Mouse (Mus musculus) WW6 (cell line): ENCODE results near the gene Rasip1.

Experiments
- DNase-seq: peaks from one replicate; pipeline ENCODE4 v3.0.0-alpha.2; 2013; ENCODE audit warnings: low read depth, low spot score

Gene Rasip1

DNA sequence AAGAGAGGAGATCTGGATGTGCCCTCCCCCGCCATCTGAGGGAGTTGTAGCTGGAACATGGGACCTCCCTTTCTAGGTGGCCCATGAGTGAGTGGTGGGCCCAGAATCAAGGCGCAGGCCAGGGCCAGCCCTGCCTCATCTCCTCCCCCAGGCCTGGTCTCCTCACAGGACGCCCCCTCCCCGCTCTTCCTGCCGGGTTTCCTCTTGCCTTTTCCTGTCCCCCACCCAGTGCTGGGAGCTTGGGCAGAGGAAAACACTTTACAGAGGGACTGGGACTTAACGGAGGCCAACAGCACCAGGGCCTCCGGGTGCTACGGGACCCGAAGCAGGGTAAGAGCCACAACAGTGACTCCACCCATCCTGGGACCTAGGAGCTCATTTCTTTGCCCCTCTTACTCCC is at the start of gene Rasip1:
Gene Rasip1, plus strand, starts transcription at position 228 of the 400 bp plus-strand sequence.
- DNase-seq: no peak

DNA sequence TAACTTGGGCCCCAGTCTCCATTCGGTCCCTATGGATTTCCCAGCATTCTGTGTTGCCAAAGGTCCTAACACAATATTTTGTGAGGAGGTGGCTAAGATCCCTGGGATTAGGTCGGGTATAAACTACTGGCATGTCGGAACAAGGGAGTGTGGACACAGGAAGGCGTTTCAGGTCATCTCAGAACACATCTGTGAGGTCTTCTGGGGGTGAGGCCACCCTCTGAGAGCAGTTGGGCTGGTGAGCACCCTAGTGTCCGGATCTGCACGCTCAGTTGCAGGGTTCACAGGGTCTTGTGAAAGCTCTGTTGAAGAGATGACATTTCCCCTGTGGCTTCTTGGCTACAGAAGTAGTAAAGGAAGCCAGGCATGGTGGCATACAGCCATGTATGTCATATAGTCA is 41.4 kb upstream of the Rasip1 start:
- DNase-seq: no peak

DNA sequence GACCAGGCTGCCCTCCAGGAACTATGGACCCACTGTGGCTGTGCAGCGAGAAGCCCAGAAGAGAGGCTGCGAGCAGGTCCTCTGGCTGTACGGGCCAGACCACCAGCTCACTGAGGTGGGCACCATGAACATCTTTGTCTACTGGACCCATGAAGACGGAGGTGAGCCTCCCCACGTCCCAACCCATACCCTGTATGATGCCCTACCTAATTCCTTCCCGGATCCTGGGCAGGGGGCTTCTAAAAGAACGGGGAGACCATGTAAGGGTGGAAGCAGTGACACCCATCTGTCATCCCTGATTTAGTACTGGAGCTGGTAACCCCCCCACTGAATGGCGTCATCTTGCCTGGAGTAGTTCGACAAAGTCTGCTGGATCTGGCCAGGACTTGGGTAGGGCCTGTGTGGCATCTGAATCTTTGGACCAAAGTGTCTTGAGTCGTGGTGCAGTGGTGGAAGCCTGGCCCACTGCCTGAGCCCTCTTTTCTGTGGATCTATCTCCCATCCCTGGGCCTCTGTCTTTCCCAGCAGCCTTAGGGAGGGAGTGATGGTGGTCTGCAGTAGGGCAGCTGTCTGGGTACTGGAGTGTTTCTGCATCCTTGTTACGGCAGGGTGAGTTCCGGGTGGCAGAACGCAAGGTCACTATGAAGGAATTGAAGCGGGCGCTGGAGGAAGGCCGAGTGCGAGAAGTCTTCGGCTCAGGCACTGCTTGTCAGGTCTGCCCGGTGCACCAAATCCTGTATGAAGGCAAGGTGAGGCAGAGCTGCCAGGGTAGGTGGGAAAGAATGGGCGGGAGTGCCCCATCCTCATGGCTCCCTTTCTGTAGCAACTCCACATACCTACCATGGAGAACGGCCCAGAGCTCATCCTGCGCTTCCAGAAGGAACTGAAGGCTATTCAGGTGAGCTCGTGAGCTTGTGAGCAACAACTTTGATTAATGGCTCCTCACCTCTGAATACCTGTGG is 39.4 kb upstream of the Rasip1 start:
- no peak for DNase-seq

DNA sequence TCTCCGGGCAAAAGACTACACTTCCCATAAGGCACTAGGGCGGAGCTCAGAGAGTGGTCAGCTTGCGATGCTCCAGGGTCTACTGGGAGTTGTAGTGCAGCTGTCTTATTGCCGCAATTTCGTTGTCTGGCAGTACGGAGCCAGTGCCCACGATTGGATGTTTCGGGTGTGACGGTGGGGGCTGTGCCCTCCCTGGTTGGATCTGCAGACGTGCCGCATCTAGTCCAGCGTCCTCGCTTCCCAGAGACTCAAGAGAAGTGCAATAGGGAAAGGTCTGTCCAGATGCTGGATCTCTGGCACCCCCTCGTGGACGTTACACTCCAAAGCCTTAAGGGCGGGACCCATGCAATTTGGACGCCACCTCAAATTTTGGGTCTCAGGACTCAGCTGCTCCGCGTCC is 38.1 kb upstream of the Rasip1 start:
- DNase-seq: peak; percentile 81

DNA sequence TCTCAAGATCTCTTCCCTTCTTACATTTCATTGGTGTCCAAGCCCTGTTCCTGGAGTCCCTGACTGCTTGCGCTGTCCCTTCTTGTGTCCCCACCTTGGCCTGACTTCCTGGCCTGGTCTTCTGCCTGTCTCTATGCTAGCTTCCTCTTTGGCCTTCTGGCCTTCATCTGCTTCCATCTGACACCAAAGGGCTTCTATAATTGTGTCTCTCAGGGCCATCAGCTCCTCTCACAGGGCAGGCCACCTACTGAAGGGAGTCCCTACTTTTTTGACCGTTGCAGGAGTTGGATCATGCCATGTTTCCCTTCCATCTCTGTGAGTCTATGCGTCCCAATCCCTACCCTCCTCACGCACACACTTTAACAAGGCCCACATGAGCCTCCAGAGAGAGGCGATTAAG is 37.4 kb upstream of the Rasip1 start:
- DNase-seq: no peak

DNA sequence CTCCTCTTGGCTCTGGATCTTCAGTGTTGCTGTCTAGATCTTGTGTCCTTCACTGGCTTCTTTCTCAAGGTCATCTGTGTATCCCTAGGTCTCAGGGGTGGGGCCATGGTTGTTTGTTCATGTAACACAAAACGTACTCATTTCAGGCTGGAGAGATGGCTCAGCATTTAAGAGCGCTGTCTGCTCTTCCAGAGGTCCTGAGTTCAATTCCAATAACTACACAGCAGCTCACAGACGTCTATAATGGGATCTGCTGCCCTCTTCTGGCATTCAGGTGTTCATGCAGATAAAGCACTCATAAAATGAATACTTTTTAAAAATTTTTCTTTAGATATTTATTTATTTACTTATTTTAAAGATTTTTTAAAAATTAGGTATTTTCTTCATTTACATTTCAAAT is 36.4 kb upstream of the Rasip1 start:
- no peak for DNase-seq

DNA sequence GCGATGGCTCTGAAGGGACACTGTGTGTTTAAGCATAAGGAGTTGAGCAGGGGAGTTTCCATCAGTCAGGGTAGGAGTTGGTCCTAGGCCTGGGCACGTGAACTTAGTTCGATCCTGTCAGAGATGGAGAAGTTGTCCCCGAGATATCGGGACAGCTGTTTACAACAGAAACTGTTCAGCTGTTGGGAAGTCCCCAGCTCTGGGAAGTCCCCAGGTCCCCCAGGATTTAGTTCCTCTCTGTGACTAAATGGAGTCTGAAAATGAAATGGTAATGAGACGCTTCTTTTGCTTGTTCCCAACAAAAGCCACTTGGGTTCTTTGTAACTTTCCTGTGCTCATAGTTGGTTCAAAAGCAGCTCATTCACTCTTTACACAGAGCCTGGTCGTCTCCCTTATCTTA is 35.4 kb upstream of the Rasip1 start:
- DNase-seq: no peak

DNA sequence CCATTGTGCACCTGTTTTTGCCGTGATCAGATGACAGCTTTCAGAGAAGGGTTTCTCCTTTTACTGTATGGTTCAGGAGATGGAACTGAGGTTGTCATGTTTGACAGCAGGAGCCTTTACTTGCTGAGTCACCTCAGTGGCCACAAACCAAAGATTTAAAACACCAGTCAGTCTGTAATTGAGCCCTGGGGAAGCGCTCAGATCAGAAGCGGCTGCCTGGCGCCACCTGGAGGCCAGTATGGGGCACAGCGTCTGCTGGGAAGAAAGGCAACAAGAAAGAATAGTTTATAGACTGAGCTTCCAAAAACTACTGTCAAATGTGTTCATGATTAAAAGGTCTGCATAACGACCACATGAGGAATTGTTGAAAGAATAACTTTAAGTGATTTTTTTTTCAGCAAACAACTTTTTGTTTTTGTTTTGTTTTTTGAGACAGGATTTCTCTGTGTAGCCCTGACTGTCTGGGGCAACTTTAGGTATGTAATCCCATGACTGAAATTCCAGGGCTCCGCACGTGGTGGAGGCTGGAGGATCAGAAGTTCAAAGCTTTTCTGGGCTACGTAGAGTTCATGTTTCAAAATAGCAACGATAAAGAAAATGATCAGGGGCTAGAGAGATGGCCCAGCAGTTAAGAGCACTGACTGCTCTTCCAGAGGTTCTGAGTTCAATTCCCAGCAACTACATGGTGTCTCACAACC is 34.0 kb upstream of the Rasip1 start:
- peak; percentile 59 for DNase-seq

DNA sequence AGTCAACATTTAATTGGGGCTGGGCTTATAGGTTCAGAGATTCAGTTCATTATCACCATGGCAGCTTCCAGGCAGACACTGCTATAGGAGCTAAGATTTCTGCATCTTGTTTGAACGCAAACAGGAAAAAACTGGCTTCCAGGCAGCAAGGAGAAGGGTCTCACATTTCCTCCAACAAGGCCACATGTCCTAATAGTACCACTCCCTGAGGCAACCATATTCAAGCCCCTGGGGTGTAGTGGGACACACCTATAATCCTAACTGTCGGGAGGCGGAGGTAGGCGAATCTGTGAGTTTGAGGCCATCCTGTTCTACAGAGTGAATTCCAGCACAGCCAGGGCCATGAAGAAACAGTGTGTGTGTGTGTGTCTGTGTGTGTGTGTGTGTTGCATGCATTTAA is 32.1 kb upstream of the Rasip1 start:
- DNase-seq: peak; percentile 55

DNA sequence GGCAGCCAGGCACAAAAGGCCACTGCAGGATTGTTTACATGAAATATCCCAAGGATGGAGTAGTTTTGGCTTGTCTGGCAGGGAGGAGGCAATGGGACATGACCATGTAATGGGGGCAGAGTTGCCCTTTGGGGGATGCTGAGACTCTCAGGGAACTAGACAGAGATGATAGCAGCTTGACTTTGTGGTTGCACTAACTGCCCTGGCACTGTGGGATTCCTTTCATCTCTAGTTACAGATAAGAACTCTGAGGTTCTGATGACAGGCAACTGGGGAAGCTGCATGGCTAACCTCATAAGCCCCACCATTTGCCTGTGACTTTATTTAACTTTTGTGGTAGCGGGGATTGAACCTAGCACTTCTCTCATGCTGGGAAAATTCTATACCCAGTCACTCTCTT is 31.2 kb upstream of the Rasip1 start:
- DNase-seq: no peak

DNA sequence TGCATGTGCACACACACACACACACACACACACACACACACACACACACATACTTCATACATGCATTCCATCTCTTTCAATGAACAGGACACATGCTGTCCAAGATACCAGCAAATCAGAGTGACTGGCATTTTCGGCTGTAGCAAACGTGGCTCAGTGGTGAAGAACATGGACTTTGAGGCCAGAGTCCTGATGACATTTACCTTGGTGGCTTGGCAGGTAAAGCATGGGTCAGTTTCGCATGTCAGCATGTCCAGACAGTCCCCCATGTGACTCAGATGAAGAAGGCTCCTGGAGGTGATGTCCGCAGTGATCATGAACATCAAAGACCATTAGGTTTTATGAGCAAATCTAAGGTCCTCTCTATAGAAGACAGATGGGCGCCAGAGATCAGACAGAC is 30.3 kb upstream of the Rasip1 start:
- no peak for DNase-seq

DNA sequence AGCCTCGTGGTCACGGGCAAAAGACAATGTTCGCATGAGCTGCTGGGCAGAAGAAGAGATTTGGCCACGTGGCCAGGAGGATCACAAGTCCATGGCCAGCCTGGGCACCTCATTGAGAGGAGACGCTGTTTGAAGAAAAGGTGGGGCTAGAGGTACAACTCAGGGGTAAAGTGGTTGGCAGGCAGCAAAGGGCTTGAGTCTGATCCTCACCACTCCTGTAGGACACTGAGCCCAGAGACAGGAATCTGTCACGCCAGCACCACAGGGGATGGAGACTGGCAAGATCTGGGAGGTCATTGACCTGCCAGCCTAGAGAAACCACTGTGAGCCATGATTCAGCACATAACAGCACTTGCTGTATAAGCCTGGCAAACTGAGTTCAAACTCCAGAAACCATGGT is 29.8 kb upstream of the Rasip1 start:
- no peak for DNase-seq

DNA sequence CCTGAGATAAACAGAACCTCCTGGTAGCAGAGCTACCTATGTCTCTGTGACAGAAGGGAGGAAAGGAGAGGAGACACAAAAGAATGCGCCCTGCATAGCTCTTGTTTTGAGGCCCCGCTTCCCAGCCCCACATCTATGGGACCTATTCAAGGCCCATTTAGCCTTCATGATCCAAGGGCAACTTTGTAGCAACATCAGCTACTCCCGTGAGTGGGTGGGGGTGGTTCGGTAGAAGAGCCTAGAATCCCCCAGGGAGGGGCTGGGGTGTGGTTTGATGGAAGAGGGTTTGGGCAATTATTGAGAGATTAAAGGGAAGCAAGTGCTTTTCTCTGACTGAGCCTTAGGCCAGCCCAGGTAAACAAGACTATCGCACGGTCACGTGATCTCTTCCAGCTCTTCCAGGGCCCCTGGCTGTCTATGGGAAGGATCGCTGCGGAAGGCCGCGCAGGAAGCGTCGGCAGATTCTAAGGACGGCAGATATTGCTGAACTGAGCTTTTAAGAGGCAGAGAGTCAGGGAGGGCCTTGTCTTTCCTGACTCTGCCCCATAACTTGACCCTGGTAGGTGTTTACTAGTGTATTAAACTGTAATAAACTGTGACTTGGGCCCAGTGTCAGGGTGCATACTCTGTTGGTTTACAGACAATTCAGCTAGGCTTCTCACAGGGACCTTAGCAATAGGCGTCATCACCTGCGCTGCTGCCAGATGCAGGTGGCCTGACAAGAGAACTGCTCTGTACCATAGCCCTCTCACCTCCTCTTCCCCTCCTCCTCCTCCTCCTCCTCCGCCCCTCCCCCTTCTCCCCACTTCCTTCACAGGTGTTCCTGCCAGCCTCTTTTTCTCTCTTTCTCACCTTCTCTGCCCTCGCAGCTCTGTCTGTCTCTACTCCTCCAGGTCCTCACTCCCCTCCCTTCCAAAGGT is 28.1 kb upstream of the Rasip1 start:
- DNase-seq: peak; percentile 49

DNA sequence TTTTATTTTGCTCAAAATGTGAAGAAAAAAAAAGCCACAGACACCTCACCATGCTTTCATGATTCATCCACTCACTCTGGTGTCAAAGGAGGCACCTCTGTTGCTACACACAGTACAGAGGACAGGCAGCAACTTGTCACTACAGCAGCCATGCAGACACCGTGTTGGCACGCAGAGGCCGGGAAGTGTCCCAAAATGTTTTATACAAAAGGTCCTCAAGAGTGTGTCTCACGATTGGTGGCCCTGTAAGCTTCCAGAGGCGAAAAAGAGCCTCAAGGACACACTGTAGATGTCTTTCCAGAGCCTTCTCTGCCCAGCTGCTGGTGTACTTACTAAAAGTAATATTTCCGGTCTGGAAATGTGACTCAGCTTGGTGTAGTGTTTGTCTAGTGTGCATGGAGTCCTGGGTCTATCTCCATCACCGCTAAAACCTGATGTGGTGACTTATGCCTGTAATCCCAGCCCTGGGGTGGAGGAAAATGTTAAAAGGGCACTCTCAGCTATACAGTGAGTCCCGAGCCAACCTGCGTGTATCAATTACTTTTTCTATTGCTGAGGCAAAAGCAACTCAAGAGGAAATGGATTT is 21.5 kb upstream of the Rasip1 start:
- DNase-seq: no peak

DNA sequence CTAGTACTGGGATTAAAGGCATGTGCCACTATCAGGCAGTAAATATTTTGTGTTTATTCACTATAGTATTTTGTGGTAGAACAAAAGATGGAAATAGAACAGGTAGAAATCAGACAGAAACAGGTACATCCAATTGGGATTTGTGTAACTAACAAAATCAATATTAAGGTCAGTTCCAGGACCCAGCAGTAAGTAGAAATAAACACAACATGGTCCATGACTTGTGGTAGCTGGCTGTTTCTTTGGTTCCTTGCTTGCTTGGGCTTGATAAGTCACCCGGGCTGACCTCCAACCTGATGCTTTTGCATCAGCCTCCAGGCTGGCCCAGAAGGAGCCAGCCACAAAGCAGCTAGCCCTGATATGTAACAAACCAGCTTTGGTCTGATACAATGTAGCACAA is 17.8 kb upstream of the Rasip1 start:
- no peak for DNase-seq

DNA sequence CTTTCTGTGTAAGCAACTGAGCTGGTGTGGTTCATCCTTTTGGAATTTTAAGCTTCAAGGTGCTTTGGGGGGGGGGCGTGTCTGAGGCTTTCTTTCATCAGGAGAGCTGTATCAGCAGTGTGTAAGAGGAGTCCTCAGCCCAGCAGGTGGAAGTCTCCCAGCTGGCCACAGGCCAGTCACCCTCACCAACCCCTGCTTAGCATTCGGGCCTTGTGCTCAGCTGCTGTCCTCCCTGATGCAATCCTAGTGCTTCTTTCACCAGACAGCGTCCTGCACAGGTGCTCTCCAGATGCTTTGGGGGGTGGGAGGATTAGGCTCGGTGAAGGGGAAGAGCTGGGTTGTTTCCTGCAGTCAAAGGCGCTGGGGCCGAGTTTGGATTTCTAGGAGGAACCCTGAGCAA is 11.0 kb upstream of the Rasip1 start:
- no peak for DNase-seq

DNA sequence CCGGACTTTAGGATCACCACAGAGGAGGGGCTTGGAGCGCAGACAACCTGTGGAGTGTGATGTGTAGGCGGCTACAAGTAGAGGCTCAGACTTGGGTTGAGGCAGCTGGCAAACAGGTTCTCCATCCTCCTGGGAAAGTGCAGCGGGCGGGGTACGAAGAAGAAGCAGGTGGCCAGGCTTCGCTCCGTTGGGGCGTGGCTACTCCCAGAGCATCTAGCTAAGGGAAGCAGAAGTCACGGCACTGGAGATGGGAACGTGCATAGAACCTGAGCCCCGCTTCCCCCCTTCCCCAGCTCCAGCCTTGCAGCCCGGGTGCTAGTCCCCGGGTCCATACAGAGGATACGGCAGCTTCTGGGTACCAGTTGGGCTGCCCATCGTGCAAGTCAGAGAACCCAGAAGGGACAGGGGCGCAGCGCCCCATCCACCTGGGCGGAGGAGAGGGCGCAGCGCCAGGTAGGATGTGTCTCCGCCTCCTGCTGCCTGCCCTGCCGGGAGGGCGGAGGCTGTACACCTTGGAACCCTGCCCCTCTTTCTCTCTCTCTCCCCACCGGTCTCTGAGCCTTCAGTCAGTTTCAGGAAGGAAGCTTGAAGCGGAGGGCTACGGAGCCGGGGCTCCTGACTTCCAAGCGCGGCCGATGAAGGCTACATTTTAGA is 10.1 kb upstream of the Rasip1 start, which contains the start of gene Fut1:
Gene Fut1, plus strand, starts transcription at position 248 of the 654 bp plus-strand sequence.
- no peak for DNase-seq

DNA sequence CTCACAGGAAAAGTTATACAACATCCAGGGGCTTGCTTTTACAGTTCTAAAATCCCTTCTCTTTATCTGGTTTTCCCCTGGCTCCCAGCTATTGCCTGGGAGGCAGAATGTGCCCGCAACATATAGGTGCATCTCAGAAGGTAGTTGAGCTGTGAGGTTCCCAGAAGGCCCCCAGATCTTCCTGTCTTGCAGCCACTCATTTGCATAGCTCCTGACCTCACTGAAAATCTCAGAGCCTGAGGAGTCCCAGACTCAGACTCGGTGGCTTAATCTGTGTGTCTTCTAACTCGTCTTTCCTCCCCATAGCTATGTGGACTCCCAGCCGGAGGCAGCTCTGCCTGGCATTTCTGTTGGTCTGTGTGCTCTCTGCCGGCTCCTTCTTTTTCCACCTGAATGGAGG is 9.0 kb upstream of the Rasip1 start:
- no peak for DNase-seq

DNA sequence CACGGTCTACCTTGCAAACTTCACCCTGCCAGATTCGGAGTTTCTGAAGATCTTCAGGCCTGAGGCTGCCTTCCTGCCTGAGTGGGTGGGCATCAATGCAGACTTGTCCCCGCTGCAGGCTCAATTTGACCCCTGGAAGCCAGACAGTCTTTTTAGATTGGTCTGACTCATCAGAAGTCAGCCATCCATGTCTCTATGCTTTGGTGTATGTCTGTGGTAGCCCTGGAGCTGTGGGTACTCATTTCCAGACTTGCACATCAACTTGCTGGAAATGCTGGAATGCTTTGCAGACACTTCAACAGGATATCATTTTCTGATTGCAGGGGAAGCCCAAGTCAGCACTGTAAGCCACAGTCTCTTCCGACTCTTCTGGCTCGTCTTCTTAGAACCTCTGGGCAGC is 7.7 kb upstream of the Rasip1 start:
- no peak for DNase-seq

DNA sequence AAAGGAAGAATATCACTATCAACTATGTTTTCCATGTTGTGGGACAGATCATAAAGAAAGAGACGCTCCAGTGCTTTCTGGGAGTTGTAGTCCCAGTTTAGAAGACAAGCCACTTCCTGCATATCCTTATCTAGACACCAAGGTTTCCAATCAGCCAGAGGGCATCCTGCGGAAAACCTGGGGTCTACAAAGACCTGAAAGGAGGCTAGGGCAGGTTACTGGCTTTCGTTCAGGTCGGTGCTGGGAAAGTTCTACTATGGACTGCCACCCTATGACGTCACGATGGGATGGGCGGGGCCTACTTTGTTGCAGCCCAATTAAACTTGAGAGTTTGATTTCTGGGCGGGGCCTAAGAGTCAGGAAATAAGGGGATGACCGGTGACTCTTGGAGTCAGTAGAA is 5.8 kb upstream of the Rasip1 start, which contains the start of gene Izumo1:
Gene Izumo1, plus strand, starts transcription at position 369 of the 400 bp plus-strand sequence.
- DNase-seq: no peak

DNA sequence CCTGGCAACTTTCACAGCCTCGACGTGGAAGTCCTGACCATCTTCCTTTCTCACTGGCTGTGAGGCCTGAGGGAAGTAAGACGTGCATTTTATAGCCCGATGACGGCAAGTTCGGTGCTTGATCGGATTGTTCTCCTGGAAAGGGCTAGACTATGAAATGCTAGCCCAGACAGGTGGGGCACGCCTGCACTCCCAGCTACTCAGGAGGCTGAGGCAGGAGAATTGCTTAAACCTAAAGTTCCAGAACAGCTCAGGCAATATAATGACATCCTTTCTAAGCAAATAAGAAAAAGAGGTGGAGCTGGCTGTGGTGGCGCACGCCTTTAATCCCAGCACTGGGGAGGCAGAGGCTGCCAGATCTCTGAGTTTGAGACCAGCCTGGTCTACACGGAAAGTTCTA is 3.8 kb upstream of the Rasip1 start:
- DNase-seq: no peak
